Mouse (Mus musculus): Measurements from ENCODE around the gene Kif13a. TPM values are rescaled to one million over a fixed set of nuclear protein-coding genes. Genes with fewer than 3 reads are reported as not detected.

The Kif13a gene
- polyA plus RNA-seq (2012; rRNA removed) = 15.1 and 24.8 TPM in 2 replicates

- DNase-seq (ENCODE audit: low read depth) = peak; percentile 96
- TF ChIP-seq POLR2A (IDR thresholded peaks at IDR 0.05; ENCODE audit: borderline replicate concordance, extremely low read depth, insufficient read depth, insufficient read length, poor library complexity, severe bottlenecking) (peak; percentile 81; the same call in 1 of the 2 replicates), CTCF (IDR thresholded peaks at IDR 0.05; ENCODE audit: borderline replicate concordance, extremely low read depth, insufficient read depth, insufficient read length) (peak; percentile 24; the same call in 1 of the 2 replicates)
Observed at GRCm38 (mm10) chr13:46929719-46930658, at the start of gene Kif13a. Gene Kif13a (minus strand): TSS chr13:46929867.

- TF ChIP-seq POLR2A (IDR thresholded peaks at IDR 0.05; ENCODE audit: borderline replicate concordance, extremely low read depth, insufficient read depth, insufficient read length, poor library complexity, severe bottlenecking) = no peak
- TF ChIP-seq CTCF (IDR thresholded peaks at IDR 0.05; ENCODE audit: borderline replicate concordance, extremely low read depth, insufficient read depth, insufficient read length) = no peak
- no peak for DNase-seq (ENCODE audit: low read depth)
Observed at GRCm38 (mm10) chr13:46976532-46976931, 46.9 kb upstream of the Kif13a start.

GRCm38 (mm10) chr13:46975930-46976329 lies 46.3 kb upstream of the Kif13a start:
- DNase-seq (ENCODE audit: low read depth) = no peak
- TF ChIP-seq CTCF (IDR thresholded peaks at IDR 0.05; ENCODE audit: borderline replicate concordance, extremely low read depth, insufficient read depth, insufficient read length) (no peak), POLR2A (IDR thresholded peaks at IDR 0.05; ENCODE audit: borderline replicate concordance, extremely low read depth, insufficient read depth, insufficient read length, poor library complexity, severe bottlenecking) (no peak)

GRCm38 (mm10) chr13:46975031-46975551 lies 45.4 kb upstream of the Kif13a start:
- TF ChIP-seq CTCF (IDR thresholded peaks at IDR 0.05; ENCODE audit: borderline replicate concordance, extremely low read depth, insufficient read depth, insufficient read length) (no peak), POLR2A (IDR thresholded peaks at IDR 0.05; ENCODE audit: borderline replicate concordance, extremely low read depth, insufficient read depth, insufficient read length, poor library complexity, severe bottlenecking) (no peak)
- peak; percentile 92 for DNase-seq (ENCODE audit: low read depth)

GRCm38 (mm10) chr13:46970286-46970945 lies 40.7 kb upstream of the Kif13a start:
- DNase-seq (ENCODE audit: low read depth) = no peak
- TF ChIP-seq POLR2A (IDR thresholded peaks at IDR 0.05; ENCODE audit: borderline replicate concordance, extremely low read depth, insufficient read depth, insufficient read length, poor library complexity, severe bottlenecking) = no peak
- no peak for TF ChIP-seq CTCF (IDR thresholded peaks at IDR 0.05; ENCODE audit: borderline replicate concordance, extremely low read depth, insufficient read depth, insufficient read length)

GRCm38 (mm10) chr13:46968626-46969025 lies 39.0 kb upstream of the Kif13a start:
- TF ChIP-seq POLR2A (IDR thresholded peaks at IDR 0.05; ENCODE audit: borderline replicate concordance, extremely low read depth, insufficient read depth, insufficient read length, poor library complexity, severe bottlenecking) (no peak), CTCF (IDR thresholded peaks at IDR 0.05; ENCODE audit: borderline replicate concordance, extremely low read depth, insufficient read depth, insufficient read length) (no peak)

GRCm38 (mm10) chr13:46967308-46967707 lies 37.6 kb upstream of the Kif13a start:
- DNase-seq (ENCODE audit: low read depth) = no peak
- TF ChIP-seq CTCF (IDR thresholded peaks at IDR 0.05; ENCODE audit: borderline replicate concordance, extremely low read depth, insufficient read depth, insufficient read length) (no peak), POLR2A (IDR thresholded peaks at IDR 0.05; ENCODE audit: borderline replicate concordance, extremely low read depth, insufficient read depth, insufficient read length, poor library complexity, severe bottlenecking) (no peak)

More at GRCm38 (mm10) chr13:46968626-46969025, 39.0 kb upstream of the Kif13a start:
- DNase-seq (ENCODE audit: low read depth) = no peak

- TF ChIP-seq POLR2A (IDR thresholded peaks at IDR 0.05; ENCODE audit: borderline replicate concordance, extremely low read depth, insufficient read depth, insufficient read length, poor library complexity, severe bottlenecking) (no peak), CTCF (IDR thresholded peaks at IDR 0.05; ENCODE audit: borderline replicate concordance, extremely low read depth, insufficient read depth, insufficient read length) (no peak)
- peak; percentile 28 for DNase-seq (ENCODE audit: low read depth)
Observed at GRCm38 (mm10) chr13:46960878-46961474, 31.3 kb upstream of the Kif13a start.

GRCm38 (mm10) chr13:46959139-46959538 lies 29.5 kb upstream of the Kif13a start:
- no peak for DNase-seq (ENCODE audit: low read depth)
- TF ChIP-seq CTCF (IDR thresholded peaks at IDR 0.05; ENCODE audit: borderline replicate concordance, extremely low read depth, insufficient read depth, insufficient read length) = no peak
- no peak for TF ChIP-seq POLR2A (IDR thresholded peaks at IDR 0.05; ENCODE audit: borderline replicate concordance, extremely low read depth, insufficient read depth, insufficient read length, poor library complexity, severe bottlenecking)

- DNase-seq (ENCODE audit: low read depth) = peak; percentile 59
- TF ChIP-seq CTCF (IDR thresholded peaks at IDR 0.05; ENCODE audit: borderline replicate concordance, extremely low read depth, insufficient read depth, insufficient read length) (no peak), POLR2A (IDR thresholded peaks at IDR 0.05; ENCODE audit: borderline replicate concordance, extremely low read depth, insufficient read depth, insufficient read length, poor library complexity, severe bottlenecking) (no peak)
Observed at GRCm38 (mm10) chr13:46951212-46951611, 21.5 kb upstream of the Kif13a start.

GRCm38 (mm10) chr13:46949741-46950140 lies 20.1 kb upstream of the Kif13a start:
- DNase-seq (ENCODE audit: low read depth) = no peak

More at GRCm38 (mm10) chr13:46949741-46950140, 20.1 kb upstream of the Kif13a start:
- TF ChIP-seq POLR2A (IDR thresholded peaks at IDR 0.05; ENCODE audit: borderline replicate concordance, extremely low read depth, insufficient read depth, insufficient read length, poor library complexity, severe bottlenecking) (no peak), CTCF (IDR thresholded peaks at IDR 0.05; ENCODE audit: borderline replicate concordance, extremely low read depth, insufficient read depth, insufficient read length) (no peak)
